Mouse (Mus musculus): ENCODE results near the gene Dstyk. TPM values are rescaled to one million over a fixed set of nuclear protein-coding genes. Genes with fewer than 3 reads are reported as not detected.
"Not testable (repeated sequence)": the region's sequence is repeated elsewhere in the genome, so short reads cannot be mapped to it uniquely, and the experiment has no call there.

The Dstyk gene
- polyA plus RNA-seq, 1 experiment from 2014 or later: 15.7 TPM

DNA sequence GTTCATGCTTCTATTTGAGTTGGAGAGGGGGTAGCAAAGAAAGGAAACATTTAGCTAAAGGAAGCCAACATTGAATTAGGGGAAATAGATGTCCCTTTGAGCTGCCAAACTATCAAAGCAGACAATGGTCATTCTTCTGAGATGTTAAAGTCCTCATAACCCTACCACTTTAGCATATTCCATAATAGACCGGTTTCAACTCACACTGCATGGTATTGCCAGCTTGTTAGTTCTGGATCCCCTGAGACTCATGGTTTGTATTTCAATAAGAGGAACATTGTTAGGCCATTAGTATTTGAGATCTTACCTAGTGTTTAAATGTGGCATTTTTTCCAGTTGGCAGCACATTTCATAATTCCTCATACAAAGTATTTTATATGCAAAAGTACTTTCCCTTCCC, 19.6 kb downstream of the Dstyk start:
- Histone ChIP-seq H3K4me2 (ENCODE audit: low read depth, low read length, severe bottlenecking) (no peak overlapping the region), H3K27me3 (ENCODE audit: control insufficient read depth, insufficient read depth, low read length) (no peaks in the 10 kb centered on the region), H3K4me1 (replicated peaks; ENCODE audit: control insufficient read depth, insufficient read depth, low read length) (no peaks in the 10 kb centered on the region), H3K36me3 (ENCODE audit: control insufficient read depth, insufficient read depth, low read length) (peaks cover 4% of the 10 kb centered on the region), H3K4me3 (ENCODE audit: low read depth, low read length) (no peak overlapping the region), H3K9me3 (ENCODE audit: control insufficient read depth, low read length) (no peaks in the 10 kb centered on the region), H3K9ac (ENCODE audit: low read length) (no peak overlapping the region), H3K27ac (ENCODE audit: low read depth, low read length) (no peak overlapping the region)
- no peak for DNase-seq (ENCODE audit: low spot score)
- ATAC-seq (replicated peaks; ENCODE audit: low FRiP score): no peak
- WGBS: 84% methylated on average over 1 of the region's 1 CpGs

DNA sequence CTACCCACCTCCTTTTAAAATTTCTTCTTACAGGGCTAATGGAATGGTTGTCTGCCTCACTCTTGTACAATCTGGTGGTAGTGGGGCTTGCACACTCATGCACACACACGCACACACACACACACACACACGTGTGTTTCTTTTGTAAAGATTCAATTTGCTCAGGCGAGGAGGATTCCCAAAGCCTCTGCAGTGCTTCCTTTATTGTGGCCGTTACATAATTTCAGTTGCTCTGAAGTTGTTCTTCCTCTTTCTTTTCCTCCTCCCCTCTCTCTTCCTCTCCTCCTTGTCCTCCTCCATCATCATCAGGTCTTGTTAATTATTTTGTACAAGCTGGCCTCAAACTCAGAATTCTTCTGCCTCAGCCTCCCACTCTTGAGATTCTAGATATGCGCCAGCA, 20.0 kb downstream of the Dstyk start:
- Histone ChIP-seq H3K4me2 (ENCODE audit: low read depth, low read length, severe bottlenecking) (no peak overlapping the region), H3K36me3 (ENCODE audit: control insufficient read depth, insufficient read depth, low read length) (peaks cover 4% of the 10 kb centered on the region), H3K27me3 (ENCODE audit: control insufficient read depth, insufficient read depth, low read length) (no peaks in the 10 kb centered on the region), H3K27ac (ENCODE audit: low read depth, low read length) (no peak overlapping the region), H3K9me3 (ENCODE audit: control insufficient read depth, low read length) (no peaks in the 10 kb centered on the region), H3K9ac (ENCODE audit: low read length) (no peak overlapping the region), H3K4me1 (replicated peaks; ENCODE audit: control insufficient read depth, insufficient read depth, low read length) (no peaks in the 10 kb centered on the region), H3K4me3 (ENCODE audit: low read depth, low read length) (no peak overlapping the region)
- ATAC-seq (replicated peaks; ENCODE audit: low FRiP score) (no peak), DNase-seq (ENCODE audit: low spot score) (no peak)
- WGBS: 84% methylated on average over 5 of the region's 5 CpGs

DNA sequence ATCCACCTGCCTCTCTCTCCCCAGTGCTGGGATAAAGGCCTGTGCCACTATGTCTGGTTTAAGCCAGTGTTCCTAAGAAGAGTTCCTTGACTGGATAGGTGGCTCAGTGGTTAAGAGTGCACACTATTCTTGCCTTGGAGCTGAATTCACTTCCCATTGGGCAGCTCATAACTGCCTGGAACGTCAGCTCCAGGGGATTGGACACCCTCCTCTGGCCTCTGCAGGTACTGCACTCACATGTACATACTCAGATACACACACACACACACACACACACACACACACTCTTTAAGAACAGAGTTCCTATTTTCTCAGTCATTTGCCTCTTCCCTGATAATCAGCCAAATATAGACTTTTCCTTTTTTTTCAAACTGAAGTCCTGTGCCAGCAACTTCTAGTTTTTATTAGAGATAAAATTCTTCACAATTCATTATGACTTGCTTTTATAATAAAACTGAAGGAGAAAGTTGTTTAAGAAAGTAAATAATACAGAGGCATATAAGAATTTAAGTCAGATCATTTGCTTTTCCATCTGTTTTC, 23.6 kb downstream of the Dstyk start:
- WGBS: 82% methylated on average over 1 of the region's 1 CpGs
- Histone ChIP-seq H3K36me3 (ENCODE audit: control insufficient read depth, insufficient read depth, low read length) (peaks cover 4% of the 10 kb centered on the region), H3K27me3 (ENCODE audit: control insufficient read depth, insufficient read depth, low read length) (no peaks in the 10 kb centered on the region), H3K4me1 (replicated peaks; ENCODE audit: control insufficient read depth, insufficient read depth, low read length) (no peaks in the 10 kb centered on the region), H3K9ac (ENCODE audit: low read length) (no peak overlapping the region), H3K4me3 (ENCODE audit: low read depth, low read length) (no peak overlapping the region), H3K9me3 (ENCODE audit: control insufficient read depth, low read length) (no peaks in the 10 kb centered on the region), H3K27ac (ENCODE audit: low read depth, low read length) (no peak overlapping the region), H3K4me2 (ENCODE audit: low read depth, low read length, severe bottlenecking) (no peak overlapping the region)
- ATAC-seq (replicated peaks; ENCODE audit: low FRiP score) (no peak), DNase-seq (ENCODE audit: low spot score) (no peak)

DNA sequence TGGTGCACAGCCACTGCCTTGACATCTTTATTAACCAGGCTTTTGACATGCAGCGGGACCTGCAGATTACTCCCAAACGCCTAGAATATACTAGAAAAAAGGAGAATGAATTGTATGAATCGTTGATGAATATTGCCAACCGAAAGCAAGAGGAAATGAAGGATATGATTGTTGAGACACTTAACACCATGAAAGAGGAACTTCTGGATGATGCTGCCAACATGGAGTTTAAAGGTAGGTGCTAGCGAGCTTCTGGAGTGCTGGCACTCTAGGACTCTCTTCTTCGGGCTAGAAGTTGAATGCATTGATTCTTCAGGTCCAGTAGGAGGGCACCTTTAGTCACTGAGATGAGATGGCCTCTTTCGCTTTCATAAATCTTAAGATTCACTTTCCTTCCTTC, 32.4 kb downstream of the Dstyk start:
- no peak overlapping the region for H3K9ac ChIP-seq (ENCODE audit: low read length)
- no peaks in the 10 kb centered on the region for H3K36me3 ChIP-seq (ENCODE audit: control insufficient read depth, insufficient read depth, low read length)
- no peaks in the 10 kb centered on the region for H3K27me3 ChIP-seq (ENCODE audit: control insufficient read depth, insufficient read depth, low read length)
- WGBS: 91% methylated on average over 7 of the region's 7 CpGs
- no peaks in the 10 kb centered on the region for H3K9me3 ChIP-seq (ENCODE audit: control insufficient read depth, low read length)
- no peak overlapping the region for H3K4me2 ChIP-seq (ENCODE audit: low read depth, low read length, severe bottlenecking)
- DNase-seq (ENCODE audit: low spot score) (no peak), ATAC-seq (replicated peaks; ENCODE audit: low FRiP score) (no peak)
- H3K4me3 ChIP-seq (ENCODE audit: low read depth, low read length): no peak overlapping the region
- H3K4me1 ChIP-seq (replicated peaks; ENCODE audit: control insufficient read depth, insufficient read depth, low read length): no peaks in the 10 kb centered on the region
- H3K27ac ChIP-seq (ENCODE audit: low read depth, low read length): no peak overlapping the region

DNA sequence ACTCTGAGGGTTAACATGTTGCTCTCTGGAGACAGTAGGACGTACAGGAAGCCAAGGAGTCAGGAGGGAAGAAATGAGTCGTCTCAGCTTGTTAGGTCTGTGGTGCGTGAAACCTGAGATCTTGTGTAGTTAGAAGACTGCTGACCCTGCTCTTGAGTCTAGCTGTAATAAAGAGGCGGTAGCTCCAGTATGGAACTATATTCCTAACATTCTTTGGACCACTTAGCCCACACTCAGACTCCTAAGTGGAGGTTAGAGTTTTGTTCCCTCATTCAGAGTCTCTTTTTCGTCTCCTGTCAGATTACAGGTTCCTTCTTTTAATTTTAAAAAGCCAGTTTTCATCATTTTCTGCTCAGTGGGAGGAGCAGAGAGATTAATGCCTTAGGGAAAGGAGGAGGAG, 47.3 kb downstream of the Dstyk start:
- Histone ChIP-seq H3K27me3 (ENCODE audit: control insufficient read depth, insufficient read depth, low read length) (no peaks in the 10 kb centered on the region), H3K36me3 (ENCODE audit: control insufficient read depth, insufficient read depth, low read length) (no peaks in the 10 kb centered on the region; the same call in 1 of the 2 replicates), H3K4me2 (ENCODE audit: low read depth, low read length, severe bottlenecking) (no peak overlapping the region), H3K4me3 (ENCODE audit: low read depth, low read length) (no peak overlapping the region), H3K27ac (ENCODE audit: low read depth, low read length) (no peak overlapping the region), H3K9me3 (ENCODE audit: control insufficient read depth, low read length) (no peaks in the 10 kb centered on the region), H3K4me1 (replicated peaks; ENCODE audit: control insufficient read depth, insufficient read depth, low read length) (no peaks in the 10 kb centered on the region), H3K9ac (ENCODE audit: low read length) (no peak overlapping the region)
- ATAC-seq (replicated peaks; ENCODE audit: low FRiP score) (no peak), DNase-seq (ENCODE audit: low spot score) (no peak)
- WGBS: 84% methylated on average over 5 of the region's 5 CpGs

DNA sequence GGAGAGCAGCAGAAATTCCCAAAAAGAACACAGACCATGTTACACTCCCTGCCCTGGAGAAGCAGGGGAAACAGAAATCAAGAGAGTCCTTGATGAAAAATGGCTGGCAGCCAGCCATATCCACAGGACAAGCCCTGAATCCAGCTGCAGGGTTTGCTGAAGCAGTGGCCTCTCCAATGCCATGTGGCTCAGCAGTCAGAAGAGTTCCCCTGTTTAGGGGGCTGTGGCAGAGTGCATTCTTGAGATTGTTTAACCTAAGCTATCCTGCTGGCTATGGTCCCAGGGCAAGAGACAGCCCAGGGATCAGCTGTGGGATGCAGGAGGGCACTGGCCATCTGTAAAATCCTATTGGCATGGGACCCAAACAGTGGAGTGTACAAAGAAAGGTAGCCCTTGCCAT, 51.6 kb downstream of the Dstyk start:
- no peak overlapping the region for H3K27ac ChIP-seq (ENCODE audit: low read depth, low read length)
- H3K4me3 ChIP-seq (ENCODE audit: low read depth, low read length): no peak overlapping the region
- ATAC-seq (replicated peaks; ENCODE audit: low FRiP score): no peak
- DNase-seq (ENCODE audit: low spot score): no peak
- no peaks in the 10 kb centered on the region for H3K27me3 ChIP-seq (ENCODE audit: control insufficient read depth, insufficient read depth, low read length)
- no peak overlapping the region for H3K9ac ChIP-seq (ENCODE audit: low read length)
- no peaks in the 10 kb centered on the region for H3K4me1 ChIP-seq (replicated peaks; ENCODE audit: control insufficient read depth, insufficient read depth, low read length)
- H3K4me2 ChIP-seq (ENCODE audit: low read depth, low read length, severe bottlenecking): no peak overlapping the region
- H3K36me3 ChIP-seq (ENCODE audit: control insufficient read depth, insufficient read depth, low read length): no peaks in the 10 kb centered on the region
- no peaks in the 10 kb centered on the region for H3K9me3 ChIP-seq (ENCODE audit: control insufficient read depth, low read length)

DNA sequence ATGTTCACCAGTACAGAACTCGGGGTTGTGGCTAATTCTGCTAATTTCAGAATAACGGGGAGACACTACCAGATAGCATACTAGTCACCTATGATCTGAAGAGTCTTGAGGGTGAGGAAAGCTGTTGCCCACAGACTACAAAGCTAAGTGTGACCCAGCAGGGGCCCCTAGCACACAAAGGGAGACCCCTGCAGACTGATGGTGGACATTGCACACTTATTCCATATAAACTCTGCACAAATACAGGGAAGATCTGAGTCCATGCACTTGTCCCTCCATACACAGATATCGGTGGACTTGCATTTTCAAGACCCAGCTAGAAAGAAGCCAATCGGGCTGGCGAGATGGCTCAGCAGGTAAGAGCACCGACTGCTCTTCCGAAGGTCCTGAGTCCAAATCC, 52.2 kb downstream of the Dstyk start:
- Histone ChIP-seq H3K9me3 (ENCODE audit: control insufficient read depth, low read length) (no peaks in the 10 kb centered on the region), H3K36me3 (ENCODE audit: control insufficient read depth, insufficient read depth, low read length) (no peaks in the 10 kb centered on the region), H3K4me2 (ENCODE audit: low read depth, low read length, severe bottlenecking) (no peak overlapping the region), H3K27ac (ENCODE audit: low read depth, low read length) (no peak overlapping the region), H3K27me3 (ENCODE audit: control insufficient read depth, insufficient read depth, low read length) (no peaks in the 10 kb centered on the region), H3K4me1 (replicated peaks; ENCODE audit: control insufficient read depth, insufficient read depth, low read length) (no peaks in the 10 kb centered on the region), H3K9ac (ENCODE audit: low read length) (no peak overlapping the region), H3K4me3 (ENCODE audit: low read depth, low read length) (no peak overlapping the region)
- no peak for DNase-seq (ENCODE audit: low spot score)
- no peak for ATAC-seq (replicated peaks; ENCODE audit: low FRiP score)
- WGBS: 94% methylated on average over 7 of the region's 7 CpGs

DNA sequence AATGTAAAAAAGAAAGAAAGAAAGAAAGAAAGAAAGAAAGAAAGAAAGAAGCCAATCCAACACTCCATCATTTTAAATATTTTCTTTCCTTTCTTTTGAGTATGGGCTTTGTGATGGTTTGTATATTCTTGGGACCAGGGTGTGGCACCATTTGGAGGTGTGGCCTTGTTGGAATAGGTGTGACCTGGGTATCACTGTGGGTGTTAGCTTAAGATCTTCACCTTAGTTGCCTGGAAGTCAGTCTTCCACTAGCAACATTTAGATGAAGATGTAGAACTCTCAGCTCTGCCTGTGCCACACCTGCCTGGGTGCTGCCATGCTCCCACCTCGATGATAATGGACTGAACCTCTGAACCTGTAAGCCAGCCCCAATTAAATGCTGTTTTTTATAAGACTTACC, 52.7 kb downstream of the Dstyk start:
- H3K4me1 ChIP-seq (replicated peaks; ENCODE audit: control insufficient read depth, insufficient read depth, low read length); ATAC-seq (replicated peaks; ENCODE audit: low FRiP score); DNase-seq (ENCODE audit: low spot score); H3K4me2 ChIP-seq (ENCODE audit: low read depth, low read length, severe bottlenecking); H3K4me3 ChIP-seq (ENCODE audit: low read depth, low read length); H3K27ac ChIP-seq (ENCODE audit: low read depth, low read length); H3K36me3 ChIP-seq (ENCODE audit: control insufficient read depth, insufficient read depth, low read length); H3K9ac ChIP-seq (ENCODE audit: low read length); H3K9me3 ChIP-seq (ENCODE audit: control insufficient read depth, low read length); H3K27me3 ChIP-seq (ENCODE audit: control insufficient read depth, insufficient read depth, low read length): not testable (repeated sequence)
- WGBS: 93% methylated on average over 1 of the region's 1 CpGs

DNA sequence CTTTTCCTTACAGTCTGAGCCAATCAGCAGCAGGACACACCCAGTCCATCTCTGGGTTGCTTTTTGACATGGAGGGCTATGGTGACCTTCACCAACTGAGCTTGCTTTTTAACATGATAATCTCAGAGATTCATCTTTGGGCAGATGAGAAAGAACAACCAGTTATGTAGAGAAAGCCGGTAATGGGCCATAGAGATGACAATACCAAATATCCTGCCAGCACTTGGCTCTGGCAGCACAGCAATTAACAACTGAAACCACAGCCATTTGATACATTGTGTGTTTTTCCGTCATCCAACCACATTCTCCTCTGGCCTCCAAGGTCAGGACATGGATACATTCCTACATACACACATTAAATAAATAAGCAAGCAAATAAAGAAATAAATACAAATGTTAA, 53.7 kb downstream of the Dstyk start:
- H3K27ac ChIP-seq (ENCODE audit: low read depth, low read length): no peak overlapping the region
- no peak overlapping the region for H3K4me3 ChIP-seq (ENCODE audit: low read depth, low read length)
- no peaks in the 10 kb centered on the region for H3K27me3 ChIP-seq (ENCODE audit: control insufficient read depth, insufficient read depth, low read length)
- no peak overlapping the region for H3K9ac ChIP-seq (ENCODE audit: low read length)
- H3K4me2 ChIP-seq (ENCODE audit: low read depth, low read length, severe bottlenecking): no peak overlapping the region
- peaks cover 2% of the 10 kb centered on the region; the same call in 1 of the 2 replicates for H3K4me1 ChIP-seq (replicated peaks; ENCODE audit: control insufficient read depth, insufficient read depth, low read length)
- WGBS: 88% methylated on average over 2 of the region's 2 CpGs
- no peak for ATAC-seq (replicated peaks; ENCODE audit: low FRiP score)
- no peaks in the 10 kb centered on the region for H3K36me3 ChIP-seq (ENCODE audit: control insufficient read depth, insufficient read depth, low read length)
- DNase-seq (ENCODE audit: low spot score): no peak
- H3K9me3 ChIP-seq (ENCODE audit: control insufficient read depth, low read length): no peaks in the 10 kb centered on the region
